Mouse (Mus musculus): ENCODE data around the gene Olfr1130.
"Not testable (repeated sequence)": the region's sequence is repeated elsewhere in the genome, so short reads cannot be mapped to it uniquely, and the experiment has no call there.

The Olfr1130 gene

DNA sequence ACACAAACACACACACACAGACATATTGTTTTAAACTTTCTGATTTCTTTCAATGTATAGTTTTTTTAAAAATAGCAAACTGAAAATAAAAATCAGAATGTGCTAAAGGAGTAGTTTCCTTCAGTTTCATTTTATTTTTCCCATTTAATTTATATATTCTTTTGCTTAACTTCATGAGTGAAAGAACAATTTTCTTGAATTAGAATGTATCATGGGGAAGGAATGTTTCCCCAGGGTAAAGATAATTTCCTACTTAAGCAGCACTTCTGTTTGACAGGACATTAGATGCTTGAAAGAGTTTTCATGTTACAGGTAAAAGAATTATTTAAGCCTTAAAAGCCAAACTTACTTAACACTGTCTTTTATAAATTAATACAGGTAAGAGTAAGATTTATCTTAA lies at the start of gene Olfr1130:
Gene Olfr1130, plus strand, starts transcription at position 301 of the 400 bp plus-strand sequence.
- not testable (repeated sequence) for DNase-seq (ENCODE audit: extremely low read depth, low read depth)

DNA sequence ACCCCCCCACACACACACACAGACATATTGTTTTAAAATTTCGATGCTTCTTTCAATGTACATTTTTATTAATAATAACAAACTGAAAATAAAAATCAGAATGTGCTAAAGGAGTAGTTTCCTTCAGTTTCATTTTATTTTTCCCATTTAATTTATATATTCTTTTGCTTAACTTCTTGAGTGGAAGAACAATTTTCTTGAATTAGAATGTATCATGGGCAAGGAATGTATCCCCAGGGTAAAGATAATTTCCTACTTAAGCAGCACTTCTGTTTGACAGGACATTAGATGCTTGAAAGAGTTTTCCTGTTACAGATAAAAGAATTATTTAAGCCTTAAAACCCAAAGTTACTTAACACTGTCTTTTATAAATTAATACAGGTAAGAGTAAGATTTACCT lies 32.4 kb upstream of the Olfr1130 start, which contains the start of gene Olfr1129:
Gene Olfr1129, plus strand, starts transcription at position 301 of the 400 bp plus-strand sequence.
- DNase-seq (ENCODE audit: extremely low read depth, low read depth) = not testable (repeated sequence)

DNA sequence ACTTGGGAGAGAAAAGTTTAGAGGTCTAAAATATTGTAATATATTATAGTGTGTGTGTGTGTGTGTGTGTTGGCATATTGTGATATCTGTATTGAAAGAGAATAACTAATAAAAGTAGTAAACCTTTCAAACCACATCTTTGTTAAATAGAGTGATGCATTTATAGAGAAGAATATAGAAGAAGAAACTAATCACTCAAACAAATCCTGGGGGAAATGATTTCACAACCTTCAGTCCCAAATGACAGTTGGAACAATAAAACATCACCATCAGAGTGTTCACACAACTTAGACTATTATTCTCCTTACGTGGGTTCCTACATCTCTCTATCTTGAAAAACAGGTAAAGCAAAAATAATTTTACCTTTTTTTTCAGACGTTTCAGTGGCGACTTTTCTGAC lies 20.8 kb downstream of the Olfr1130 start, which contains the start of gene Olfr1131:
Gene Olfr1131, plus strand, starts transcription at position 301 of the 400 bp plus-strand sequence.
- no peak for DNase-seq (ENCODE audit: extremely low read depth, low read depth)

DNA sequence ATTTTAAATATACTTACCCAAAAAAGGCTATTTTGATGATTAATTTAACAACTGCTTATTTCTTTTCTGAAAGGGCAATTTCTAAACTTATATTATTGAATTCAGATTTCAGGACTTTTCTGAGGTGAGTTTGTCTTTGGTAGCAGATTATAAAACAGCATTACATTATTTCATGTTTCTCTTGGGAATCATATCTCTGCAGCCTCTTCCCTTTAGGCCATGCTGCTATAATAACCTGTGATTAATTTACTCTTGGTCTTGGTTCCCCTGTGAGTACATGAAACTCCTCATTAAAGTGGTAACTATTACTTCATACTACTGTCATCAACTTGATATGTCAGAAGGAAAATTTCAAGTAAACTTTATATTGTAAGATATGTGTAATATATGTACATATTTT lies 31.4 kb downstream of the Olfr1130 start, which contains the start of gene Olfr1132:
Gene Olfr1132, minus strand, starts transcription at position 101 of the 400 bp plus-strand sequence.
- no peak for DNase-seq (ENCODE audit: extremely low read depth, low read depth)

- DNase-seq (ENCODE audit: extremely low read depth, low read depth) = no peak
Observed at GRCm38 (mm10) chr2:87642441-87642840, 36.4 kb downstream of the Olfr1130 start.

GRCm38 (mm10) chr2:87647274-87647673 lies 41.3 kb downstream of the Olfr1130 start, which contains the start of gene Olfr1133:
Gene Olfr1133, minus strand, starts transcription at chr2:87647374.
- no peak for DNase-seq (ENCODE audit: extremely low read depth, low read depth)

DNA sequence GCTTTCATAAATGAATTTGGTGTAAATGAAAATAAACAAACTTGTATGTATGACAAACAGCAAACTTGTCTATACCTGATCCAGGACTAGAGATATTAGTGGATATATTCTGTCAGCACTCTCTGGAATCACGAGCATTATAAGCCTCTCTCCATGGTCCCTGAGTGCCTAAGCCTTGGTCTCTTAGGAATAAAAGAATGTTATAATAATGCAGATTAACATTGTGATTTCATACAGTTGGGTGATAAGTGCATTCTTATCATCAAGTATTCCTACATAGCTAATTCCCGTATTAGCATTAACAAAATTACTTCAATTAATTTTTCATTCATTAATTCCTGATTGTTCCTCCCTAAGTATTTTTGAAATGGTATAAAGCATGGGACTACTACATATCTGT lies 52.3 kb downstream of the Olfr1130 start, which contains the start of gene Olfr1134:
Gene Olfr1134, minus strand, starts transcription at position 101 of the 400 bp plus-strand sequence.
- DNase-seq (ENCODE audit: extremely low read depth, low read depth) = no peak
